Mouse (Mus musculus): ENCODE results near the gene Sipa1l2.

Sipa1l2 gene

DNA sequence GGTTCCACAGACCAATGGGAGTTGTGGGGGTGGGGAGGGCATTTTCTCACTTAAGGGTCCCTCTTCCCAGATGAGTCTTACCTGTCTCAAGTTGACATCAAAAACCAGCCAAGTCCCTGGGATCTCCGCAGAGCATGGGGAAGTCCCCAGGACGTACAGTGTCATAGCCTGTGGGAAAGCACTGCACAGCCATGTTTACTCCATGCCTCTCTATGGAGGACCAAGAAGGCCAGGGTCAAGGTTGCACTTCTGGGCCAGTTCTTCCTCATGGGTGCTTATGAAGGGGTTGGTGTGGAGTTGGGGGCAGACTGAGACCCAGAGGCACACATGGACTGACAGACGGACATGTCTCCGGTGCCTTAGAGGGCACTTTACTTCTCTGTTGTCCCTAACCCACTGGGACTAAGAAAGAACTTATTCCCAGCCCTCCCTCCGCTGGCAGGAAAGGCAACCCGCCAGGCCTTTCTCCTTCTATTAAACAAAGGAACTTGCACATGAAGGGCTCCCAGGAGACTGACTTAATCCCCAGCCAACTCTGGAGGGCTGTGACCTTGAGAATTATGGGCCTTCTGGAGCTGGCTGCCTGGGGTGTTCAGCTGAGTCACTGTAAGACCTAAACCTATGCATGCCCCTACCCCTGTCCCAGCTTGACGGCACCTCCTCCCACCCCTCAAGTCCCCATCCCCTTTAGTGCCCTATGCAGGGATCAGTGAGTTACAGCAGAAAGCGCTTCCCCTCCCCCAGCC is 199.9 kb downstream of the Sipa1l2 start:
- DNase-seq (ENCODE audit: low spot score in 2 of 2): no peak

DNA sequence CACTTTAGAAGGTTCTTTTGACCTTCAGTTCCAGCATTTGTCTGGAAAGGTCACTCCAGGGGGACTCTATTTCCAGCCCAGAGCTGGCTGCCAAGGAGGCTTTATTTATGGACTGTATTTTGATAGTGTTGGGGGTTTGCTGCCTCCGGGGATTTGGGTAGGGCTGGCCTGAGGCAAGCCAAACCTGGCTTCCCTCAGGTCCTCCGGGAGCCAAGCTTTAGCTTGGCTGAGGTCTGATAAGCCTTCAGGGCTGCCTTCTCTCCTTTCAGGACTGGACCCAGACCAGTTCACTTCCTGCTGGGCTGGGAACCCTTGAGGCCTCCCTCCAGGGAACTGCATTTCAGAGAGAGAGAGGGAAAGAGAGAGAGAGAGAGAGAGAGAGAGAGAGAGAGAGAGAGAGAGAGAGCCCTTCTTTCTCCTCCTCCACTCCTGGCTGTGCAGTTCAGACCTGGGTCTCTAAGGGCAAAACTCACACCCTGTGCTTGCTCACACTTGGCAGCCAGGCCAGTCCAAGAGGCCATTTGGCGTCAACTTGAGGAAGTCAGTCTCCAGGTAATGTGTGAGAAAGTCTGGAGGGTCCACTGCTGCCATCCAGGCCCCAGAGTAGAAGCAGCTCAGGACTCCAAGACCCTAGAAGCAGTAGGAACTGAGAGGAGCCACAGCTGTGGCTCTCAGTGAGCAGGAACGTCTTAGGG is 201.1 kb downstream of the Sipa1l2 start:
- DNase-seq (ENCODE audit: low spot score in 2 of 2): no peak

All from spleen, postnatal 14 days (tissue).